Mouse (Mus musculus) brown adipose tissue, adult 24 weeks (tissue): ENCODE data around the gene Ccdc34. TPM values are rescaled to one million over a fixed set of nuclear protein-coding genes. Genes with fewer than 3 reads are reported as not detected.

ENCODE experiments used
- H3K27ac ChIP-seq: fragments of 200-500 bp; replicated peaks from 2 replicates; pipeline ENCODE4 v1.5.1; 2012; ENCODE audit warnings: low read depth, mild to moderate bottlenecking, low read length
- H3K4me1 ChIP-seq: fragments of 200-500 bp; 2 replicates; pipeline ENCODE4 v1.6.1; 2012; ENCODE audit warnings: low read length, mixed read lengths; ENCODE audit not compliant: control insufficient read depth, insufficient read depth, insufficient read length
- H3K4me3 ChIP-seq: fragments of 200-500 bp; 2 replicates; pipeline ENCODE4 v1.5.1; 2012; ENCODE audit warnings: low read depth, mild to moderate bottlenecking, low read length, moderate library complexity; ENCODE audit not compliant: insufficient read depth
- polyA plus RNA-seq: library from polyadenylated mRNA; stranded (reverse); fragments of >200 nt; gene quantifications from 2 replicates; pipeline ENCODE4 v1.2.4, GENCODE M21; 2012; ENCODE audit not compliant: missing spikeins, insufficient read depth, insufficient read length

Gene Ccdc34
- polyA plus RNA-seq, 1 experiment: 5.8 TPM

GRCm38 (mm10) chr2:110191186-110191690 is 173.6 kb downstream of the Ccdc34 start:
- Histone ChIP-seq H3K4me1 (no peaks in the 10 kb centered on the region), H3K4me3 (no peak overlapping the region), H3K27ac (no peak overlapping the region)

GRCm38 (mm10) chr2:110191965-110192701 is 174.5 kb downstream of the Ccdc34 start:
- Histone ChIP-seq H3K4me1 (no peaks in the 10 kb centered on the region), H3K27ac (no peak overlapping the region), H3K4me3 (no peak overlapping the region)

GRCm38 (mm10) chr2:110192702-110193312 is 175.2 kb downstream of the Ccdc34 start:
- Histone ChIP-seq H3K4me1 (no peaks in the 10 kb centered on the region), H3K4me3 (no peak overlapping the region), H3K27ac (no peak overlapping the region)

- H3K4me3 ChIP-seq: no peak overlapping the region
- no peak overlapping the region for H3K27ac ChIP-seq
- no peaks in the 10 kb centered on the region for H3K4me1 ChIP-seq
Observed at GRCm38 (mm10) chr2:110196551-110196950, 178.9 kb downstream of the Ccdc34 start.

- Histone ChIP-seq H3K27ac (no peak overlapping the region), H3K4me1 (no peaks in the 10 kb centered on the region), H3K4me3 (no peak overlapping the region)
Observed at GRCm38 (mm10) chr2:110199648-110200047, 182.0 kb downstream of the Ccdc34 start.

GRCm38 (mm10) chr2:110201770-110202169 is 184.2 kb downstream of the Ccdc34 start:
- Histone ChIP-seq H3K27ac (no peak overlapping the region), H3K4me1 (no peaks in the 10 kb centered on the region), H3K4me3 (no peak overlapping the region)

- Histone ChIP-seq H3K27ac (no peak overlapping the region), H3K4me1 (no peaks in the 10 kb centered on the region), H3K4me3 (no peak overlapping the region)
Observed at GRCm38 (mm10) chr2:110202716-110203497, 185.3 kb downstream of the Ccdc34 start.

- Histone ChIP-seq H3K4me3 (no peak overlapping the region), H3K27ac (no peak overlapping the region), H3K4me1 (no peaks in the 10 kb centered on the region)
Observed at GRCm38 (mm10) chr2:110204169-110204568, 186.6 kb downstream of the Ccdc34 start.

- Histone ChIP-seq H3K4me3 (no peak overlapping the region), H3K4me1 (no peaks in the 10 kb centered on the region), H3K27ac (no peak overlapping the region)
Observed at GRCm38 (mm10) chr2:110204705-110205318, 187.2 kb downstream of the Ccdc34 start.

- Histone ChIP-seq H3K4me1 (peaks cover 6% of the 10 kb centered on the region; the same call in 1 of the 2 replicates), H3K4me3 (no peak overlapping the region), H3K27ac (peak overlapping the region; percentile 47; the same call in 1 of the 2 replicates)
Observed at GRCm38 (mm10) chr2:110210508-110211496, 193.2 kb downstream of the Ccdc34 start.

GRCm38 (mm10) chr2:110214278-110214677 is 196.7 kb downstream of the Ccdc34 start:
- peaks cover 6% of the 10 kb centered on the region; the same call in 1 of the 2 replicates for H3K4me1 ChIP-seq
- no peak overlapping the region for H3K27ac ChIP-seq
- no peak overlapping the region for H3K4me3 ChIP-seq

GRCm38 (mm10) chr2:110214991-110215684 is 197.5 kb downstream of the Ccdc34 start:
- Histone ChIP-seq H3K4me3 (no peak overlapping the region), H3K27ac (no peak overlapping the region), H3K4me1 (peaks cover 6% of the 10 kb centered on the region; the same call in 1 of the 2 replicates)

GRCm38 (mm10) chr2:110215685-110216058 is 198.1 kb downstream of the Ccdc34 start:
- Histone ChIP-seq H3K4me3 (no peak overlapping the region), H3K4me1 (peaks cover 4% of the 10 kb centered on the region; the same call in 1 of the 2 replicates), H3K27ac (no peak overlapping the region)
